Mouse (Mus musculus) heart, adult 2 months (tissue): ENCODE measurements around the gene Ephx1.

ENCODE experiments used
- CTCF ChIP-seq: fragments of 200-600 bp; IDR thresholded peaks from 2 replicates; pipeline ENCODE4 v1.8.1; 2022; ENCODE audit warnings: antibody characterized with exemption, mild to moderate bottlenecking, moderate library complexity
- EP300 ChIP-seq: fragments of 200-500 bp; IDR thresholded peaks from 2 replicates; pipeline ENCODE4 v1.6.1; 2011; ENCODE audit warnings: low read depth, low read length, control low read depth; ENCODE audit not compliant: insufficient read depth
- POLR2A ChIP-seq: fragments of 200-500 bp; IDR thresholded peaks from 2 replicates; pipeline ENCODE4 v1.6.1; 2011; ENCODE audit warnings: mild to moderate bottlenecking, low read depth, low read length, control low read depth; ENCODE audit not compliant: insufficient read depth

- TF ChIP-seq CTCF (peak; percentile 37), EP300 (no peak), POLR2A (no peak)
These were observed 76.8 kb downstream of the Ephx1 start for GRCm38 (mm10) chr1:180943896-180944295.
